Mouse (Mus musculus) layer of hippocampus, adult 6 months (tissue): ENCODE data around the gene Sh3bp5. TPM values are rescaled to one million over a fixed set of nuclear protein-coding genes. Genes with fewer than 3 reads are reported as not detected.

ENCODE experiments used
- long read RNA-seq, 2 experiments: library from polyadenylated mRNA; unstranded; transcript quantifications; one replicate each; pipeline ENCODE4 v2.0.0; 2019 to 2020
- polyA plus RNA-seq: library from polyadenylated mRNA; unstranded; fragments of <200 nt; fragmentation: Nextera tagmentation; gene quantifications from 2 replicates; pipeline ENCODE4 v1.2.3, GENCODE M21; 2021

The Sh3bp5 gene
- polyA plus RNA-seq, result 33.9 and 42.8 TPM in 2 replicates
- long read RNA-seq, experiment 1, transcript Sh3bp5-201 (9 exons, 2,684 nt), result major isoform, 105 of 133 reads
- long read RNA-seq, experiment 1, partial matches to known transcripts, result 12 of 133 reads
- long read RNA-seq, experiment 1, other reads (novel, unspliced or antisense), result 16 of 133 reads
- long read RNA-seq, experiment 2, transcript Sh3bp5-201 (9 exons, 2,684 nt), result major isoform, 486 of 553 reads
- long read RNA-seq, experiment 2, partial matches to known transcripts, result 30 of 553 reads
- long read RNA-seq, experiment 2, other reads (novel, unspliced or antisense), result 37 of 553 reads

DNA sequence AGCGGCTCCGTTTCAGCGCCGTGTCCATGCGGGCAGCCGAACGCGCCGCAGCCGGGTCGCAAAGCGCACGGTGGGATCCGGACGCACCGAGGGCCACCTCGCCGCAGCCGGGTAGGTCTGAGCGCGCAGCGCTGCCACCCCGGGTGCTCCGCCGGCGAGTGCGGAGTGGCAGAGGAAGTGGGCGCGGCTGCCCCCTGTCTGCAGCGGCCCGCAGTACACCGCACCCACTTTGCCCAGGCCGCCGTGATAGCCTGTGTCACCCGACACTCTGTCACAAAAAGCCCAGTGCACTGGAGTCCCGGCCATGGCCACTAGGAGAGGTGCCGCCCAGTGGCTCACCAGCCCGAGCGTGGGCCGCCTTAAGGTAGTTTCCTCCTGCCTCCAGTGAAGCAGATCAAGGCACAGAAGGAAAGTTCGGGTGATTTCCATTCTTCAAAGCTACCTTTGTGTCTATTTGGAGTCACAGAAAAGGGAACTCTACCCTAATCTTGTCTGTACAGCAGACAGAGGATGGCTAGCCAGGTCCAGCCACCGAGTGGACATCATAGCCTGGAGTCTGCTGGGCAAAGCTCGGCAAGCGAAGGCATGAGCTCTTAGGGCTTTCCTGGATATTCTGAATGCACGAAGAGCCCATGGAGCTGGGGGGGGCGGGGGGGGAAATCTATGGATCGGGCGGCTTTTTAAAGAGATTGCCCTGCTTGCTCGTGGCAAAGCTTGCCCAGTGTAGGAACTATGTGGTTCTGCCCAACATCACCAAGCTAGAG lies at the start of gene Sh3bp5:
Sh3bp5 (minus strand) TSS at position 149 of the 764 bp plus-strand sequence.

GRCm38 (mm10) chr14:31336369-31337155 lies 99.3 kb downstream of the Sh3bp5 start, which contains the start of gene Capn7:
Gene Capn7, plus strand, starts transcription at chr14:31336638.

DNA sequence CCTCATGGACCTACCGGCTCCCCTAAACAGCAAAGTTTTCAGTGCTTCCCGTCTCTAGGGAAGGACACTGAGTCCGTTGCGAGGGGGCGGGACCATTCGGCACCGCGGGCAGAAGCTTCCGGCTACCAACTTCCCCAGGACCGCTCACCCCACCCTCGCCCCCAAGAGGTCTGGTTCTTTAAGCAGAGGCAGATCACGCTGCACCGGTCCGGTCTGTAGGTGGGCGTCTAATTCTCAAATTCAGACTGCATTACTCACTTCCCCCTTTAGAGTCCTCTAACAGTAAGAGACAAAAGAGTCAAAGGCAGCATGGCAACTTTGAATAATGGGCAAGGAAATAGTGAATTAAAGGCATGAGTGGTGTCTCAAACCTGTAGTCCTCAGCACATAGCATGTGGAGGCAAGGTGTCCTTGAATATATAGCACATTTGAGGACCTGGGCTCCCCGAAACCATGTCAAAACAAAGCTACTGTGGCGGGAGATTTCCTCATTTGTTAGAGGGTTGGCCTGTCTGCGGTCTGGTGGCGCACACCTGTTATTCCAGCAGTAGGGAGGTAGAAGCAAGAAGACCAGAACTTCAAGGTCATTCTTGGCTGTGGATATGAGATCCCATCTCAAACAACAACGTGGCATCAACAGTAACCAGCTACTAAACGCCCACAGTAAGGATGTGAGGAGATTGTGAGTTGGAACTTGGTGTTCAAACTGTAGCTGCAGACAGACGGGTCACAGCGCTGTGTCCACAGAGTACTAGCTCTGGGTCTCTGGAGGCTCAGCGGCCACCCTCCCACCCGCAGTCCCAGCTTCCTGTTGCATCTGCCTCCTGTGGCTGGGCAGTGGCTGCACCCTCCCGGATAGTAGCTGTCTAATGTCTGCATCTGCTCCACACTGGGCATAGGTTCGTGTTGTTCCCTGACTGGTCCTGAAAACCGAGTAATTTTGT lies 111.8 kb downstream of the Sh3bp5 start, which contains the start of gene Dnah1:
Dnah1 (minus strand) TSS at position 48 of the 944 bp plus-strand sequence.

Other genes starting within 250 kb of the Sh3bp5 start
- gene Tnnc1, start 227.8 kb downstream of the Sh3bp5 start, polyA plus RNA-seq, result 2.8 and 5.2 TPM in 2 replicates
- gene Nisch, start 219.1 kb downstream of the Sh3bp5 start, polyA plus RNA-seq, result 170 and 174 TPM in 2 replicates
- 0.06 and 0.13 TPM in 2 replicates for gene Sema3g, start 218.2 kb downstream of the Sh3bp5 start, polyA plus RNA-seq
- 3.5 and 4.3 TPM in 2 replicates for gene Phf7, start 184.8 kb downstream of the Sh3bp5 start, polyA plus RNA-seq
- gene Bap1, start 184.6 kb downstream of the Sh3bp5 start, polyA plus RNA-seq, result 66.7 and 67.4 TPM in 2 replicates
- 3.5 and 4.3 TPM in 2 replicates for gene Dnah1, start 112.2 kb downstream of the Sh3bp5 start, polyA plus RNA-seq
- gene Capn7, start 99.4 kb downstream of the Sh3bp5 start, polyA plus RNA-seq, result 13.8 and 15.4 TPM in 2 replicates
- gene Eaf1, start 58.3 kb upstream of the Sh3bp5 start, polyA plus RNA-seq, result 3.3 and 3.7 TPM in 2 replicates
- gene Mettl6, start 59.0 kb upstream of the Sh3bp5 start, polyA plus RNA-seq, result 11.0 and 13.7 TPM in 2 replicates
- gene Colq, start 155.3 kb upstream of the Sh3bp5 start, polyA plus RNA-seq, result 0.30 and 0.39 TPM in 2 replicates
- gene Gm49387, start 204.8 kb upstream of the Sh3bp5 start, polyA plus RNA-seq, result not detected in 2 replicates
- gene Btd, start 204.9 kb upstream of the Sh3bp5 start, polyA plus RNA-seq, result 9.2 and 10.0 TPM in 2 replicates
- 13.8 and 18.3 TPM in 2 replicates for gene Hacl1, start 205.2 kb upstream of the Sh3bp5 start, polyA plus RNA-seq